Mouse (Mus musculus) heart, embryonic 11.5 days (tissue): ENCODE results near the gene Pirb. TPM values are rescaled to one million over a fixed set of nuclear protein-coding genes. Genes with fewer than 3 reads are reported as not detected.

Experiments
- ATAC-seq: fragments of 200-750 bp; cut with Nextera tagmentation; replicated peaks from 2 replicates; pipeline ENCODE4 v1.8.0; 2017; ENCODE audit warnings: moderate library complexity; ENCODE audit not compliant: insufficient number of reproducible peaks, low FRiP score, low TSS enrichment
- H3K27ac ChIP-seq: fragments of 300-500 bp; sonication (generic); 2 replicates; pipeline ENCODE4 v1.5.1; 2014; ENCODE audit warnings: mild to moderate bottlenecking, low read depth, low read length
- H3K27me3 ChIP-seq: fragments of 300-500 bp; sonication (generic); 2 replicates; pipeline ENCODE4 v1.6.1; 2014; ENCODE audit warnings: mild to moderate bottlenecking, low read length, mixed read lengths; ENCODE audit not compliant: control insufficient read depth, insufficient read depth
- H3K36me3 ChIP-seq: fragments of 300-500 bp; sonication (generic); 2 replicates; pipeline ENCODE4 v1.6.1; 2014; ENCODE audit warnings: mild to moderate bottlenecking, low read length, moderate library complexity, mixed read lengths; ENCODE audit not compliant: control insufficient read depth, insufficient read depth
- H3K4me1 ChIP-seq: fragments of 300-500 bp; sonication (generic); 2 replicates; pipeline ENCODE4 v1.6.1; 2014; ENCODE audit warnings: low read length; ENCODE audit not compliant: control insufficient read depth, insufficient read depth
- H3K4me2 ChIP-seq: fragments of 300-500 bp; sonication (generic); 2 replicates; pipeline ENCODE4 v1.6.1; 2014; ENCODE audit warnings: mild to moderate bottlenecking, moderate library complexity
- H3K4me3 ChIP-seq: fragments of 300-500 bp; sonication (generic); 2 replicates; pipeline ENCODE4 v1.5.1; 2014; ENCODE audit warnings: low read depth, low read length
- H3K9ac ChIP-seq: fragments of 300-500 bp; sonication (generic); 2 replicates; pipeline ENCODE4 v1.6.1; 2014; ENCODE audit warnings: mild to moderate bottlenecking, low read depth, low read length, moderate library complexity
- H3K9me3 ChIP-seq: fragments of 300-500 bp; sonication (generic); replicated peaks from 2 replicates; pipeline ENCODE4 v1.6.1; 2016; ENCODE audit warnings: low read length; ENCODE audit not compliant: control insufficient read depth
- WGBS: fragments of 180-500 bp; shearing (Covaris S2); extraction: QIAGEN DNeasy Blood & Tissue Kit; methylation state at CpG from one replicate; pipeline ENCODE4 v1.1.7; 2014; ENCODE audit not compliant: insufficient replicate concordance; 5-methylcytosine and 5-hydroxymethylcytosine counted together
- polyA plus RNA-seq: library from polyadenylated mRNA; unstranded; fragments of >200 nt; fragmentation: Nextera tagmentation; extraction: Ambion mirVana; gene quantifications from 2 replicates; pipeline ENCODE4 v1.2.1, GENCODE M21; 2014

Pirb gene
- polyA plus RNA-seq, 1 experiment from 2014 or later = 0.06 TPM

- peaks cover 16% of the 10 kb centered on the region for H3K36me3 ChIP-seq
- ATAC-seq = no peak
- no peak overlapping the region for H3K9ac ChIP-seq
- H3K9me3 ChIP-seq = no peaks in the 10 kb centered on the region
- H3K4me1 ChIP-seq = no peaks in the 10 kb centered on the region
- H3K27ac ChIP-seq = no peak overlapping the region
- 85% methylated on average over 10 of the region's 10 CpGs for WGBS
- H3K27me3 ChIP-seq = no peaks in the 10 kb centered on the region
- H3K4me3 ChIP-seq = no peak overlapping the region
- no peak overlapping the region for H3K4me2 ChIP-seq
Observed at GRCm38 (mm10) chr7:3683908-3684550, 36.2 kb downstream of the Pirb start.

- no peak within 1 kb of the TSS for H3K27ac ChIP-seq
- H3K4me3 ChIP-seq = no peak within 1 kb of the TSS
- no peak for ATAC-seq
- no peaks in the 10 kb centered on the region for H3K27me3 ChIP-seq
- no peaks in the 10 kb centered on the region for H3K9me3 ChIP-seq
- no peak within 1 kb of the TSS for H3K4me2 ChIP-seq
- no peaks in the 10 kb centered on the region for H3K4me1 ChIP-seq
- no peak within 1 kb of the TSS for H3K9ac ChIP-seq
- 46% methylated on average over 9 of the region's 9 CpGs for WGBS
- H3K36me3 ChIP-seq = peaks cover 2% of the 10 kb centered on the region; the same call in 1 of the 2 replicates
Observed at GRCm38 (mm10) chr7:3677342-3677741, 42.8 kb downstream of the Pirb start, which contains the start of gene Tmc4. Gene Tmc4, minus strand, starts transcription at chr7:3677553.

GRCm38 (mm10) chr7:3676371-3676770 is 43.8 kb downstream of the Pirb start:
- Histone ChIP-seq H3K9ac (no peak overlapping the region), H3K27me3 (no peaks in the 10 kb centered on the region), H3K9me3 (no peaks in the 10 kb centered on the region), H3K36me3 (peaks cover 2% of the 10 kb centered on the region; the same call in 1 of the 2 replicates), H3K4me1 (no peaks in the 10 kb centered on the region), H3K4me2 (no peak overlapping the region), H3K4me3 (no peak overlapping the region), H3K27ac (no peak overlapping the region)
- no peak for ATAC-seq
- WGBS = 78% methylated on average over 10 of the region's 12 CpGs

GRCm38 (mm10) chr7:3675228-3675548 is 45.0 kb downstream of the Pirb start:
- no peak overlapping the region for H3K9ac ChIP-seq
- peaks cover 2% of the 10 kb centered on the region; the same call in 1 of the 2 replicates for H3K36me3 ChIP-seq
- no peak for ATAC-seq
- H3K4me1 ChIP-seq = no peaks in the 10 kb centered on the region
- no peaks in the 10 kb centered on the region for H3K9me3 ChIP-seq
- WGBS = 79% methylated on average over 3 of the region's 3 CpGs
- no peaks in the 10 kb centered on the region for H3K27me3 ChIP-seq
- no peak overlapping the region for H3K4me2 ChIP-seq
- H3K27ac ChIP-seq = no peak overlapping the region
- H3K4me3 ChIP-seq = no peak overlapping the region

- peaks cover 2% of the 10 kb centered on the region; the same call in 1 of the 2 replicates for H3K36me3 ChIP-seq
- no peak overlapping the region for H3K27ac ChIP-seq
- H3K9ac ChIP-seq = no peak overlapping the region
- H3K27me3 ChIP-seq = no peaks in the 10 kb centered on the region
- peak; percentile 64; the same call in 1 of the 2 replicates for ATAC-seq
- no peaks in the 10 kb centered on the region for H3K4me1 ChIP-seq
- no peak overlapping the region for H3K4me2 ChIP-seq
- 67% methylated on average over 10 of the region's 10 CpGs for WGBS
- no peak overlapping the region for H3K4me3 ChIP-seq
- no peaks in the 10 kb centered on the region for H3K9me3 ChIP-seq
Observed at GRCm38 (mm10) chr7:3674507-3675227, 45.5 kb downstream of the Pirb start.

GRCm38 (mm10) chr7:3666921-3667391 is 53.2 kb downstream of the Pirb start:
- H3K9ac ChIP-seq = peak overlapping the region; percentile 59; the same call in 1 of the 2 replicates
- no peaks in the 10 kb centered on the region for H3K27me3 ChIP-seq
- ATAC-seq = no peak
- H3K36me3 ChIP-seq = peaks cover 5% of the 10 kb centered on the region
- H3K4me1 ChIP-seq = peaks cover 20% of the 10 kb centered on the region
- peak overlapping the region; percentile 29 for H3K4me3 ChIP-seq
- H3K27ac ChIP-seq = peak overlapping the region; percentile 41; the same call in 1 of the 2 replicates
- no peaks in the 10 kb centered on the region for H3K9me3 ChIP-seq
- H3K4me2 ChIP-seq = peak overlapping the region; percentile 53
- 8% methylated on average over 14 of the region's 14 CpGs for WGBS

GRCm38 (mm10) chr7:3665215-3666114 is 54.7 kb downstream of the Pirb start, which contains the start of gene Leng1:
Gene Leng1, minus strand, starts transcription at chr7:3665840.
- ATAC-seq = peak; percentile 98
- Histone ChIP-seq H3K27ac (peak within 1 kb of the TSS; percentile 91), H3K36me3 (peaks cover 14% of the 10 kb centered on the region), H3K4me1 (peaks cover 20% of the 10 kb centered on the region), H3K9me3 (no peaks in the 10 kb centered on the region), H3K4me2 (peak within 1 kb of the TSS; percentile 61), H3K27me3 (no peaks in the 10 kb centered on the region), H3K9ac (peak within 1 kb of the TSS; percentile 93), H3K4me3 (peak within 1 kb of the TSS; percentile 76)
- WGBS = 3% methylated on average over 45 of the region's 45 CpGs

GRCm38 (mm10) chr7:3664524-3665214 is 55.5 kb downstream of the Pirb start:
- no peaks in the 10 kb centered on the region for H3K27me3 ChIP-seq
- no peaks in the 10 kb centered on the region for H3K9me3 ChIP-seq
- H3K9ac ChIP-seq = peak overlapping the region; percentile 93
- H3K27ac ChIP-seq = peak overlapping the region; percentile 91
- peak overlapping the region; percentile 61 for H3K4me2 ChIP-seq
- H3K4me1 ChIP-seq = peaks cover 20% of the 10 kb centered on the region
- H3K4me3 ChIP-seq = peak overlapping the region; percentile 76
- H3K36me3 ChIP-seq = peaks cover 21% of the 10 kb centered on the region
- peak; percentile 29; the same call in 1 of the 2 replicates for ATAC-seq
- WGBS = 29% methylated on average over 15 of the region's 15 CpGs
